Mouse (Mus musculus) heart, embryonic 12.5 days (tissue): Measurements from ENCODE around the gene Twistnb. TPM values are rescaled to one million over a fixed set of nuclear protein-coding genes. Genes with fewer than 3 reads are reported as not detected.

Experiments used
- ATAC-seq: fragments of 200-750 bp; cut with Nextera tagmentation; 2 replicates; pipeline ENCODE4 v1.8.0; 2017; ENCODE audit warnings: moderate TSS enrichment, moderate library complexity; ENCODE audit not compliant: insufficient number of reproducible peaks, low FRiP score
- H3K27ac ChIP-seq: fragments of 300-500 bp; sonication (generic); 2 replicates; pipeline ENCODE4 v1.5.1; 2016; ENCODE audit warnings: mild to moderate bottlenecking, moderate library complexity; ENCODE audit not compliant: poor library complexity, severe bottlenecking
- H3K27me3 ChIP-seq: fragments of 300-500 bp; sonication (generic); replicated peaks from 2 replicates; pipeline ENCODE4 v1.6.1; 2016; ENCODE audit warnings: mild to moderate bottlenecking, moderate library complexity
- H3K36me3 ChIP-seq: fragments of 300-500 bp; sonication (generic); 2 replicates; pipeline ENCODE4 v1.6.1; 2016; ENCODE audit warnings: mild to moderate bottlenecking, moderate library complexity
- H3K4me1 ChIP-seq: fragments of 300-500 bp; sonication (generic); replicated peaks from 2 replicates; pipeline ENCODE4 v1.6.1; 2016; ENCODE audit warnings: mild to moderate bottlenecking
- H3K4me2 ChIP-seq: fragments of 300-500 bp; sonication (generic); 2 replicates; pipeline ENCODE4 v1.6.1; 2016; ENCODE audit warnings: mild to moderate bottlenecking, moderate library complexity
- H3K4me3 ChIP-seq: fragments of 300-500 bp; sonication (generic); 2 replicates; pipeline ENCODE4 v1.5.1; 2016; ENCODE audit warnings: mild to moderate bottlenecking
- H3K9ac ChIP-seq: fragments of 300-500 bp; sonication (generic); 2 replicates; pipeline ENCODE4 v1.6.1; 2016; ENCODE audit warnings: mild to moderate bottlenecking, moderate library complexity
- H3K9me3 ChIP-seq: fragments of 300-500 bp; sonication (generic); replicated peaks from 2 replicates; pipeline ENCODE4 v1.6.1; 2016; ENCODE audit warnings: mild to moderate bottlenecking, moderate library complexity
- WGBS: fragments of 180-500 bp; shearing (Covaris S2); methylation state at CpG from one replicate; pipeline ENCODE4 v1.1.7; 2016; 5-methylcytosine and 5-hydroxymethylcytosine counted together
- polyA plus RNA-seq: library from polyadenylated mRNA; unstranded; fragments of >200 nt; fragmentation: Nextera tagmentation; extraction: Ambion mirVana; gene quantifications from 2 replicates; pipeline ENCODE4 v1.2.1, GENCODE M21; 2016

The Twistnb gene
- polyA plus RNA-seq = 32.5 and 38.1 TPM in 2 replicates

GRCm38 (mm10) chr12:33429387-33430160, at the start of gene Twistnb:
Gene Twistnb, plus strand, starts transcription at chr12:33429635.
- no peaks in the 10 kb centered on the region for H3K9me3 ChIP-seq
- WGBS = under 1% methylated on average over 66 of the region's 66 CpGs
- H3K27ac ChIP-seq = peak within 1 kb of the TSS; percentile 36
- peak within 1 kb of the TSS; percentile 79 for H3K9ac ChIP-seq
- H3K4me2 ChIP-seq = peak within 1 kb of the TSS; percentile 73
- H3K27me3 ChIP-seq = peaks cover 5% of the 10 kb centered on the region; the same call in 1 of the 2 replicates
- peaks cover 5% of the 10 kb centered on the region for H3K4me1 ChIP-seq
- peak within 1 kb of the TSS; percentile 72 for H3K4me3 ChIP-seq
- H3K36me3 ChIP-seq = peaks cover 5% of the 10 kb centered on the region; the same call in 1 of the 2 replicates
- ATAC-seq = peak; percentile 95

GRCm38 (mm10) chr12:33388842-33389241, 40.6 kb upstream of the Twistnb start:
- Histone ChIP-seq H3K9ac (no peak overlapping the region), H3K4me2 (no peak overlapping the region), H3K36me3 (no peaks in the 10 kb centered on the region), H3K9me3 (no peaks in the 10 kb centered on the region), H3K4me1 (no peaks in the 10 kb centered on the region), H3K4me3 (no peak overlapping the region), H3K27me3 (peaks cover 12% of the 10 kb centered on the region), H3K27ac (no peak overlapping the region)
- 10% methylated on average over 5 of the region's 5 CpGs for WGBS
- ATAC-seq = peak; percentile 45; the same call in 1 of the 2 replicates

GRCm38 (mm10) chr12:33390844-33391560, 38.4 kb upstream of the Twistnb start:
- no peak for ATAC-seq
- Histone ChIP-seq H3K4me2 (no peak overlapping the region), H3K4me1 (peaks cover 8% of the 10 kb centered on the region), H3K9me3 (no peaks in the 10 kb centered on the region), H3K9ac (no peak overlapping the region), H3K27me3 (peaks cover 4% of the 10 kb centered on the region), H3K27ac (no peak overlapping the region), H3K36me3 (no peaks in the 10 kb centered on the region), H3K4me3 (no peak overlapping the region)
- WGBS = 40% methylated on average over 2 of the region's 2 CpGs

- peaks cover 8% of the 10 kb centered on the region for H3K4me1 ChIP-seq
- 0 out of 2 replicates have a peak within 1 kb of the TSS, but pooled peaks have one; percentile 23 for H3K9ac ChIP-seq
- 16% methylated on average over 24 of the region's 24 CpGs for WGBS
- H3K4me2 ChIP-seq = peak within 1 kb of the TSS; percentile 63
- ATAC-seq = no peak
- no peaks in the 10 kb centered on the region for H3K9me3 ChIP-seq
- H3K36me3 ChIP-seq = no peaks in the 10 kb centered on the region
- no peak within 1 kb of the TSS for H3K27ac ChIP-seq
- H3K4me3 ChIP-seq = peak within 1 kb of the TSS; percentile 26
- H3K27me3 ChIP-seq = no peaks in the 10 kb centered on the region
These were observed 34.4 kb upstream of the Twistnb start, which contains the start of gene Efcab10 for GRCm38 (mm10) chr12:33394804-33395623. Gene Efcab10, plus strand, starts transcription at chr12:33394854.

- WGBS = 45% methylated on average over 7 of the region's 7 CpGs
- H3K4me1 ChIP-seq = 0 out of 2 replicates have a peak, but pooled peaks cover 4% of the 10 kb centered on the region
- H3K4me2 ChIP-seq = no peak overlapping the region
- no peak overlapping the region for H3K27ac ChIP-seq
- no peak overlapping the region for H3K4me3 ChIP-seq
- no peak overlapping the region for H3K9ac ChIP-seq
- no peak for ATAC-seq
- H3K9me3 ChIP-seq = no peaks in the 10 kb centered on the region
- H3K36me3 ChIP-seq = no peaks in the 10 kb centered on the region
- no peaks in the 10 kb centered on the region for H3K27me3 ChIP-seq
These were observed 26.2 kb upstream of the Twistnb start for GRCm38 (mm10) chr12:33403265-33403693.

- no peaks in the 10 kb centered on the region for H3K9me3 ChIP-seq
- no peaks in the 10 kb centered on the region for H3K36me3 ChIP-seq
- H3K4me2 ChIP-seq = no peak overlapping the region
- H3K27ac ChIP-seq = no peak overlapping the region
- no peak overlapping the region for H3K9ac ChIP-seq
- 0 out of 2 replicates have a peak, but pooled peaks cover 4% of the 10 kb centered on the region for H3K4me1 ChIP-seq
- 50% methylated on average over 5 of the region's 5 CpGs for WGBS
- no peak for ATAC-seq
- H3K27me3 ChIP-seq = no peaks in the 10 kb centered on the region
- H3K4me3 ChIP-seq = no peak overlapping the region
These were observed 24.4 kb upstream of the Twistnb start for GRCm38 (mm10) chr12:33404996-33405395.

GRCm38 (mm10) chr12:33405398-33406026, 23.9 kb upstream of the Twistnb start:
- no peaks in the 10 kb centered on the region for H3K9me3 ChIP-seq
- H3K4me3 ChIP-seq = no peak overlapping the region
- no peaks in the 10 kb centered on the region for H3K27me3 ChIP-seq
- H3K4me1 ChIP-seq = 0 out of 2 replicates have a peak, but pooled peaks cover 4% of the 10 kb centered on the region
- no peak overlapping the region for H3K4me2 ChIP-seq
- no peak for ATAC-seq
- H3K36me3 ChIP-seq = no peaks in the 10 kb centered on the region
- no peak overlapping the region for H3K9ac ChIP-seq
- WGBS = 34% methylated on average over 6 of the region's 6 CpGs
- no peak overlapping the region for H3K27ac ChIP-seq

GRCm38 (mm10) chr12:33411580-33412151, 17.8 kb upstream of the Twistnb start:
- no peaks in the 10 kb centered on the region for H3K4me1 ChIP-seq
- H3K9ac ChIP-seq = no peak overlapping the region
- no peak overlapping the region for H3K27ac ChIP-seq
- H3K27me3 ChIP-seq = peaks cover 12% of the 10 kb centered on the region; the same call in 1 of the 2 replicates
- no peak for ATAC-seq
- 49% methylated on average over 6 of the region's 6 CpGs for WGBS
- no peaks in the 10 kb centered on the region for H3K36me3 ChIP-seq
- H3K4me3 ChIP-seq = no peak overlapping the region
- H3K4me2 ChIP-seq = no peak overlapping the region
- H3K9me3 ChIP-seq = no peaks in the 10 kb centered on the region

GRCm38 (mm10) chr12:33424329-33424728, 5.1 kb upstream of the Twistnb start:
- no peak for ATAC-seq
- Histone ChIP-seq H3K9ac (no peak overlapping the region), H3K36me3 (no peaks in the 10 kb centered on the region), H3K4me1 (no peaks in the 10 kb centered on the region), H3K27ac (no peak overlapping the region), H3K27me3 (peaks cover 9% of the 10 kb centered on the region; the same call in 1 of the 2 replicates), H3K9me3 (no peaks in the 10 kb centered on the region), H3K4me3 (no peak overlapping the region), H3K4me2 (no peak overlapping the region)
- 29% methylated on average over 3 of the region's 3 CpGs for WGBS

- 22% methylated on average over 3 of the region's 3 CpGs for WGBS
- peaks cover 5% of the 10 kb centered on the region for H3K4me1 ChIP-seq
- no peak overlapping the region for H3K27ac ChIP-seq
- H3K27me3 ChIP-seq = peaks cover 9% of the 10 kb centered on the region; the same call in 1 of the 2 replicates
- H3K4me3 ChIP-seq = no peak overlapping the region
- H3K36me3 ChIP-seq = no peaks in the 10 kb centered on the region
- no peak overlapping the region for H3K9ac ChIP-seq
- H3K4me2 ChIP-seq = no peak overlapping the region
- no peak for ATAC-seq
- H3K9me3 ChIP-seq = no peaks in the 10 kb centered on the region
These were observed 2.1 kb upstream of the Twistnb start for GRCm38 (mm10) chr12:33427293-33427692.
